Comparison of ENCODE assay signal across 9 mouse cellular contexts in genomic region chr9:104079379-104079778, GRCm38 (mm10). TPM values are rescaled to one million over a fixed set of nuclear protein-coding genes. Genes with fewer than 3 reads are reported as not detected.
A peak's percentile ranks its signal among the peaks of the same experiment; 100 is the strongest.
DNase-seq lines count a peak whose midpoint lies in the region; ATAC-seq and TF ChIP-seq lines count a peak whose summit lies in the region.
"Had no signal": no experiment of that assay in that cellular context is flagged by ENCODE, and none has a peak within 500 bp of the region (broad histone marks: within the 10 kb centered on the region; RNA-seq: fewer than 3 reads in every experiment).

No protein-coding gene starts in this region.

- dilution Hi-C loops in CH12.LX (cut with MboI; ENCODE audit: extremely low pct_ligation_motif_present, extremely low pct_unique_long_range_greater_than_20kb, low sequenced_read_pairs) = no loop called here

- TF ChIP-seq RAD21 in CH12.LX (IDR thresholded peaks at IDR 0.05; ENCODE audit: low read depth, low read length) = peak; percentile 58

- TF ChIP-seq POLR2A in CH12.LX (IDR thresholded peaks at IDR 0.05; ENCODE audit: low read depth, low read length) = no peak

- H3K4me1 ChIP-seq in kidney, embryonic 14.5 days (ENCODE audit: control insufficient read depth, insufficient read depth, low read length) = no peaks in the 10 kb centered on the region
- H3K4me1 ChIP-seq in CH12.LX (ENCODE audit: control insufficient read depth in 1 of 2, insufficient read depth in 2 of 2) = no peaks in the 10 kb centered on the region
- H3K4me1 ChIP-seq in limb, embryonic 10.5 days = no peaks in the 10 kb centered on the region

- no peak for TF ChIP-seq EP300 in CH12.LX (IDR thresholded peaks at IDR 0.05; ENCODE audit: low read length)

- no peak for ATAC-seq in kidney, embryonic 14.5 days (ENCODE audit: low FRiP score, low TSS enrichment)
- peak; percentile 84 for ATAC-seq in erythroblast, adult 5-6 weeks (replicated peaks; ENCODE audit: low FRiP score, poor library complexity, severe bottlenecking)

- H3K36me3 ChIP-seq in kidney, embryonic 14.5 days (ENCODE audit: control insufficient read depth, insufficient read depth, low read length) = no peaks in the 10 kb centered on the region; the same call in 1 of the 2 replicates
- H3K36me3 ChIP-seq in CH12.LX (replicated peaks in 1 of 2; ENCODE audit: control insufficient read depth in 1 of 2, insufficient read depth in 1 of 2, low read length in 1 of 2) = peaks cover 21 to 65% of the 10 kb centered on the region in 2 experiments
- peaks cover 3% of the 10 kb centered on the region; the same call in 1 of the 2 replicates for H3K36me3 ChIP-seq in limb, embryonic 10.5 days

- H3K27me3 ChIP-seq in kidney, embryonic 14.5 days (ENCODE audit: control insufficient read depth, insufficient read depth, low read length) = no peaks in the 10 kb centered on the region
- H3K27me3 ChIP-seq in CH12.LX (replicated peaks) = no peaks in the 10 kb centered on the region
- H3K27me3 ChIP-seq in limb, embryonic 10.5 days (ENCODE audit: low read depth, poor library complexity, severe bottlenecking) = no peaks in the 10 kb centered on the region

- no peak overlapping the region for H3K4me3 ChIP-seq in kidney, embryonic 14.5 days (ENCODE audit: low read length)
- H3K4me3 ChIP-seq in CH12.LX (replicated peaks in 1 of 3; ENCODE audit: low read depth in 2 of 3, low read length in 2 of 3, poor library complexity in 1 of 3) = no peak overlapping the region
- H3K4me3 ChIP-seq in limb, embryonic 10.5 days = no peak overlapping the region

- no peak overlapping the region for H3K27ac ChIP-seq in kidney, embryonic 14.5 days (ENCODE audit: low read depth, low read length)
- H3K27ac ChIP-seq in CH12.LX (ENCODE audit: insufficient read depth, low read depth) = no peak overlapping the region
- H3K27ac ChIP-seq in limb, embryonic 10.5 days = no peak overlapping the region

- H3K4me2 ChIP-seq in kidney, embryonic 14.5 days (replicated peaks; ENCODE audit: low read depth, low read length) = no peak overlapping the region
- no peak overlapping the region for H3K4me2 ChIP-seq in CH12.LX (ENCODE audit: insufficient read depth, low read depth, poor library complexity, severe bottlenecking)

- 49% methylated on average over 5 of the region's 5 CpGs for WGBS in kidney, embryonic 14.5 days
- 65% methylated on average over 5 of the region's 5 CpGs for WGBS in limb, embryonic 10.5 days

- peak; percentile 49 for DNase-seq in kidney, adult 11 months
- DNase-seq in CH12.LX (ENCODE audit: extremely low read depth) (peak; percentile 60), ZHBTc4 (ENCODE audit: low read depth, low spot score) (peak; percentile 80)
- peak; percentile 66 for DNase-seq in limb, embryonic 10.5 days (ENCODE audit: low spot score)
- peak; percentile 14 for DNase-seq in spleen, adult 12 weeks (ENCODE audit: low spot score)
- no peak for DNase-seq in gastrocnemius, postnatal 4 days (ENCODE audit: low spot score in 2 of 2)

- no peaks in the 10 kb centered on the region for H3K79me2 ChIP-seq in CH12.LX (replicated peaks; ENCODE audit: control insufficient read depth, extremely low read depth, insufficient read depth, poor library complexity, severe bottlenecking)

- no peaks in the 10 kb centered on the region for H3K9me3 ChIP-seq in kidney, embryonic 14.5 days (ENCODE audit: control insufficient read depth, low read length)
- no peaks in the 10 kb centered on the region for H3K9me3 ChIP-seq in CH12.LX (replicated peaks; ENCODE audit: low read length)
- no peaks in the 10 kb centered on the region for H3K9me3 ChIP-seq in limb, embryonic 10.5 days (replicated peaks)

- no peak overlapping the region for H3K9ac ChIP-seq in kidney, embryonic 14.5 days (ENCODE audit: low read depth, low read length)
- H3K9ac ChIP-seq in CH12.LX (ENCODE audit: insufficient read depth, low read depth) = no peak overlapping the region

- in situ Hi-C loops in CH12.LX (cut with MboI; ENCODE audit: low pct_ligation_motif_present, low pct_unique_long_range_greater_than_20kb, low sequenced_read_pairs) = no loop called here

- peak; percentile 67 to 79 for TF ChIP-seq CTCF in CH12.LX (conservative IDR thresholded peaks at IDR 0.05 in 1 of 2, IDR thresholded peaks at IDR 0.05 in 1 of 2; ENCODE audit: low read depth in 2 of 2, low read length in 2 of 2)

TF ChIP-seq in CH12.LX, 34 proteins besides CTCF, POLR2A, EP300 and RAD21:
- 0 out of 2 replicates have a peak, but pooled peaks have one; percentile 25 for TF ChIP-seq MYC (IDR thresholded peaks at IDR 0.05; ENCODE audit: low read depth, low read length)
- peak; percentile 63 for TF ChIP-seq SMC3 (IDR thresholded peaks at IDR 0.05; ENCODE audit: low read depth, low read length)
- peak; percentile 81 for TF ChIP-seq MAFK (IDR thresholded peaks at IDR 0.05; ENCODE audit: insufficient replicate concordance, low read length)
- TF ChIP-seq USF1 (IDR thresholded peaks at IDR 0.05; ENCODE audit: low read depth, low read length) = no peak

RNA-seq across cellular contexts. Expression of gene Acad11, which starts 16.2 kb away (rescaled TPM):
- polyA plus RNA-seq in kidney, embryonic 14.5 days (2014; fragmentation: Nextera tagmentation; extraction: Ambion mirVana) = 6.7 and 11.0 TPM in 2 replicates
- total RNA-seq in CH12.LX (2012; rRNA removed) = 8.0 and 10.0 TPM in 2 replicates
- total RNA-seq in CH12.LX (2014; rRNA removed) = 11.2 and 12.1 TPM in 2 replicates
- 8.0 and 8.3 TPM in 2 replicates for polyA plus RNA-seq in CH12.LX (2012; ENCODE audit: insufficient read length, low read depth)
- 3.8 and 9.8 TPM in 2 replicates for total RNA-seq in erythroblast, adult 5-6 weeks (2015; ENCODE audit: low replicate concordance)
- total RNA-seq in erythroblast, adult 5-6 weeks (2017; ENCODE audit: low replicate concordance) = 4.2 and 4.5 TPM in 2 replicates
- polyA plus RNA-seq in limb, embryonic 10.5 days (2016; fragmentation: Nextera tagmentation; extraction: Ambion mirVana) = 9.2 and 10.9 TPM in 2 replicates
- total RNA-seq in gastrocnemius, postnatal 4 days (2021) = 10 to 100 TPM; 11.2 to 16.5 TPM

RNA-seq across cellular contexts. Expression of gene Uba5, which starts 16.4 kb away (rescaled TPM):
- polyA plus RNA-seq in kidney, embryonic 14.5 days (2014; fragmentation: Nextera tagmentation; extraction: Ambion mirVana) = 44.7 and 59.3 TPM in 2 replicates
- total RNA-seq in CH12.LX (2012; rRNA removed) (24.0 and 28.5 TPM in 2 replicates), CH12.LX (2014; rRNA removed) (29.3 and 35.8 TPM in 2 replicates)
- 33.4 and 34.9 TPM in 2 replicates for polyA plus RNA-seq in CH12.LX (2012; ENCODE audit: insufficient read length, low read depth)
- 7.1 and 7.9 TPM in 2 replicates for total RNA-seq in erythroblast, adult 5-6 weeks (2015; ENCODE audit: low replicate concordance)
- 9.8 and 10.7 TPM in 2 replicates for total RNA-seq in erythroblast, adult 5-6 weeks (2017; ENCODE audit: low replicate concordance)
- polyA plus RNA-seq in limb, embryonic 10.5 days (2016; fragmentation: Nextera tagmentation; extraction: Ambion mirVana) = 42.3 and 51.4 TPM in 2 replicates
- total RNA-seq in gastrocnemius, postnatal 4 days (2021) = 10 to 100 TPM; 28.7 to 30.6 TPM

RNA-seq across cellular contexts. Expression of gene Gm28305, which starts 38.9 kb away (rescaled TPM):
- not detected in 2 replicates for polyA plus RNA-seq in kidney, embryonic 14.5 days (2014; fragmentation: Nextera tagmentation; extraction: Ambion mirVana)
- not detected in 2 replicates for total RNA-seq in CH12.LX (2012; rRNA removed)
- total RNA-seq in CH12.LX (2014; rRNA removed) = not detected in 2 replicates
- polyA plus RNA-seq in CH12.LX (2012; ENCODE audit: insufficient read length, low read depth) = not detected in 2 replicates
- total RNA-seq in erythroblast, adult 5-6 weeks (2015; ENCODE audit: low replicate concordance) = not detected in 2 replicates
- total RNA-seq in erythroblast, adult 5-6 weeks (2017; ENCODE audit: low replicate concordance) = not detected in 2 replicates
- polyA plus RNA-seq in limb, embryonic 10.5 days (2016; fragmentation: Nextera tagmentation; extraction: Ambion mirVana) = not detected in 2 replicates
- total RNA-seq in gastrocnemius, postnatal 4 days (2021) = not detected
- polyA plus RNA-seq: gonadal fat pad, adult 2 months had no signal

RNA-seq across cellular contexts. Expression of gene Ackr4, which starts 47.4 kb away (rescaled TPM):
- 0.43 and 1.3 TPM in 2 replicates for polyA plus RNA-seq in kidney, embryonic 14.5 days (2014; fragmentation: Nextera tagmentation; extraction: Ambion mirVana)
- total RNA-seq in CH12.LX (2012; rRNA removed) = 0.17 and 0.25 TPM in 2 replicates
- 0.36 and 0.39 TPM in 2 replicates for total RNA-seq in CH12.LX (2014; rRNA removed)
- polyA plus RNA-seq in CH12.LX (2012; ENCODE audit: insufficient read length, low read depth) = 0.33 and 0.49 TPM in 2 replicates
- not detected in 2 replicates for total RNA-seq in erythroblast, adult 5-6 weeks (2015; ENCODE audit: low replicate concordance)
- total RNA-seq in erythroblast, adult 5-6 weeks (2017; ENCODE audit: low replicate concordance) = 0.77 TPM in 1 of 2 replicates, not detected in the other
- 0.34 and 0.54 TPM in 2 replicates for polyA plus RNA-seq in limb, embryonic 10.5 days (2016; fragmentation: Nextera tagmentation; extraction: Ambion mirVana)
- total RNA-seq in gastrocnemius, postnatal 4 days (2021) = 1 to 10 TPM; 2.6 to 3.0 TPM

Comparison
In these comparisons a context has a peak if more than half of its experiments do, and no peak if none do; other contexts are left out.
1. DNase-seq: peak in kidney, adult 11 months (single experiment), CH12.LX (single experiment), ZHBTc4 (single experiment), limb, embryonic 10.5 days (single experiment) and spleen, adult 12 weeks (single experiment); none in gastrocnemius, postnatal 4 days (0 of 2).